Mouse (Mus musculus): ENCODE data around the gene Ube2e2. TPM values are rescaled to one million over a fixed set of nuclear protein-coding genes. Genes with fewer than 3 reads are reported as not detected.
"Not testable (repeated sequence)": the region's sequence is repeated elsewhere in the genome, so short reads cannot be mapped to it uniquely, and the experiment has no call there.

The Ube2e2 gene
- polyA plus RNA-seq, 1 experiment from 2014 or later: 33.3 TPM

GRCm38 (mm10) chr14:18581735-18582134, 312.3 kb downstream of the Ube2e2 start:
- Histone ChIP-seq H3K27ac (ENCODE audit: low read length) (no peak overlapping the region), H3K4me3 (ENCODE audit: low read length) (no peak overlapping the region), H3K36me3 (ENCODE audit: control insufficient read depth, insufficient read depth, low read length) (no peaks in the 10 kb centered on the region), H3K4me2 (ENCODE audit: low read depth, low read length) (no peak overlapping the region), H3K4me1 (ENCODE audit: control insufficient read depth, insufficient read depth, low read length) (no peaks in the 10 kb centered on the region), H3K9ac (ENCODE audit: low read depth, low read length) (no peak overlapping the region), H3K9me3 (ENCODE audit: control insufficient read depth, low read length) (no peaks in the 10 kb centered on the region), H3K27me3 (replicated peaks; ENCODE audit: control insufficient read depth, insufficient read depth, low read length) (no peaks in the 10 kb centered on the region)
- no peak for ATAC-seq
- 88% methylated on average over 4 of the region's 4 CpGs for WGBS

- H3K4me1 ChIP-seq (ENCODE audit: control insufficient read depth, insufficient read depth, low read length): no peaks in the 10 kb centered on the region
- WGBS: 63% methylated on average over 2 of the region's 2 CpGs
- H3K9ac ChIP-seq (ENCODE audit: low read depth, low read length): no peak overlapping the region
- H3K9me3 ChIP-seq (ENCODE audit: control insufficient read depth, low read length): no peaks in the 10 kb centered on the region
- ATAC-seq: peak; percentile 62
- no peak overlapping the region for H3K4me2 ChIP-seq (ENCODE audit: low read depth, low read length)
- H3K27ac ChIP-seq (ENCODE audit: low read length): no peak overlapping the region
- no peak overlapping the region for H3K4me3 ChIP-seq (ENCODE audit: low read length)
- no peaks in the 10 kb centered on the region for H3K27me3 ChIP-seq (replicated peaks; ENCODE audit: control insufficient read depth, insufficient read depth, low read length)
- no peaks in the 10 kb centered on the region for H3K36me3 ChIP-seq (ENCODE audit: control insufficient read depth, insufficient read depth, low read length)
Measured at GRCm38 (mm10) chr14:18574756-18575155, 319.3 kb downstream of the Ube2e2 start.

GRCm38 (mm10) chr14:18574130-18574721, 319.8 kb downstream of the Ube2e2 start:
- Histone ChIP-seq H3K4me3 (ENCODE audit: low read length) (no peak overlapping the region), H3K27ac (ENCODE audit: low read length) (no peak overlapping the region), H3K9me3 (ENCODE audit: control insufficient read depth, low read length) (no peaks in the 10 kb centered on the region), H3K4me1 (ENCODE audit: control insufficient read depth, insufficient read depth, low read length) (no peaks in the 10 kb centered on the region), H3K27me3 (replicated peaks; ENCODE audit: control insufficient read depth, insufficient read depth, low read length) (no peaks in the 10 kb centered on the region), H3K4me2 (ENCODE audit: low read depth, low read length) (no peak overlapping the region), H3K36me3 (ENCODE audit: control insufficient read depth, insufficient read depth, low read length) (no peaks in the 10 kb centered on the region), H3K9ac (ENCODE audit: low read depth, low read length) (no peak overlapping the region)
- peak; percentile 74 for ATAC-seq
- 85% methylated on average over 10 of the region's 10 CpGs for WGBS

GRCm38 (mm10) chr14:18573286-18573956, 320.6 kb downstream of the Ube2e2 start:
- no peaks in the 10 kb centered on the region for H3K4me1 ChIP-seq (ENCODE audit: control insufficient read depth, insufficient read depth, low read length)
- WGBS: 78% methylated on average over 4 of the region's 4 CpGs
- H3K27me3 ChIP-seq (replicated peaks; ENCODE audit: control insufficient read depth, insufficient read depth, low read length): no peaks in the 10 kb centered on the region
- ATAC-seq: no peak
- no peak overlapping the region for H3K4me3 ChIP-seq (ENCODE audit: low read length)
- no peaks in the 10 kb centered on the region for H3K36me3 ChIP-seq (ENCODE audit: control insufficient read depth, insufficient read depth, low read length)
- H3K9me3 ChIP-seq (ENCODE audit: control insufficient read depth, low read length): no peaks in the 10 kb centered on the region
- H3K4me2 ChIP-seq (ENCODE audit: low read depth, low read length): no peak overlapping the region
- no peak overlapping the region for H3K27ac ChIP-seq (ENCODE audit: low read length)
- H3K9ac ChIP-seq (ENCODE audit: low read depth, low read length): no peak overlapping the region

GRCm38 (mm10) chr14:18572852-18573251, 321.2 kb downstream of the Ube2e2 start:
- Histone ChIP-seq H3K4me1 (ENCODE audit: control insufficient read depth, insufficient read depth, low read length) (no peaks in the 10 kb centered on the region), H3K9me3 (ENCODE audit: control insufficient read depth, low read length) (no peaks in the 10 kb centered on the region), H3K4me2 (ENCODE audit: low read depth, low read length) (no peak overlapping the region), H3K4me3 (ENCODE audit: low read length) (no peak overlapping the region), H3K9ac (ENCODE audit: low read depth, low read length) (no peak overlapping the region), H3K36me3 (ENCODE audit: control insufficient read depth, insufficient read depth, low read length) (no peaks in the 10 kb centered on the region), H3K27ac (ENCODE audit: low read length) (no peak overlapping the region), H3K27me3 (replicated peaks; ENCODE audit: control insufficient read depth, insufficient read depth, low read length) (no peaks in the 10 kb centered on the region)
- no peak for ATAC-seq
- 59% methylated on average over 4 of the region's 4 CpGs for WGBS

GRCm38 (mm10) chr14:18569615-18570014, 324.5 kb downstream of the Ube2e2 start:
- Histone ChIP-seq H3K9me3 (ENCODE audit: control insufficient read depth, low read length) (no peaks in the 10 kb centered on the region), H3K36me3 (ENCODE audit: control insufficient read depth, insufficient read depth, low read length) (no peaks in the 10 kb centered on the region), H3K9ac (ENCODE audit: low read depth, low read length) (no peak overlapping the region), H3K4me2 (ENCODE audit: low read depth, low read length) (no peak overlapping the region), H3K4me3 (ENCODE audit: low read length) (no peak overlapping the region), H3K27ac (ENCODE audit: low read length) (no peak overlapping the region), H3K4me1 (ENCODE audit: control insufficient read depth, insufficient read depth, low read length) (no peaks in the 10 kb centered on the region), H3K27me3 (replicated peaks; ENCODE audit: control insufficient read depth, insufficient read depth, low read length) (no peaks in the 10 kb centered on the region)
- no peak for ATAC-seq

GRCm38 (mm10) chr14:18564999-18565398, 329.1 kb downstream of the Ube2e2 start:
- H3K36me3 ChIP-seq (ENCODE audit: control insufficient read depth, insufficient read depth, low read length); H3K4me3 ChIP-seq (ENCODE audit: low read length); H3K9me3 ChIP-seq (ENCODE audit: control insufficient read depth, low read length); H3K4me2 ChIP-seq (ENCODE audit: low read depth, low read length); H3K4me1 ChIP-seq (ENCODE audit: control insufficient read depth, insufficient read depth, low read length); H3K27me3 ChIP-seq (replicated peaks; ENCODE audit: control insufficient read depth, insufficient read depth, low read length); H3K9ac ChIP-seq (ENCODE audit: low read depth, low read length): not testable (repeated sequence)
- ATAC-seq: peak; percentile 92
- H3K27ac ChIP-seq (ENCODE audit: low read length): peak overlapping the region; percentile 40
- WGBS: 48% methylated on average over 8 of the region's 8 CpGs

- no peaks in the 10 kb centered on the region for H3K9me3 ChIP-seq (ENCODE audit: control insufficient read depth, low read length)
- no peak for ATAC-seq
- H3K27ac ChIP-seq (ENCODE audit: low read length): no peak overlapping the region
- WGBS: 56% methylated on average over 1 of the region's 1 CpGs
- H3K9ac ChIP-seq (ENCODE audit: low read depth, low read length): no peak overlapping the region
- no peaks in the 10 kb centered on the region for H3K36me3 ChIP-seq (ENCODE audit: control insufficient read depth, insufficient read depth, low read length)
- no peaks in the 10 kb centered on the region for H3K27me3 ChIP-seq (replicated peaks; ENCODE audit: control insufficient read depth, insufficient read depth, low read length)
- no peaks in the 10 kb centered on the region for H3K4me1 ChIP-seq (ENCODE audit: control insufficient read depth, insufficient read depth, low read length)
- no peak overlapping the region for H3K4me3 ChIP-seq (ENCODE audit: low read length)
- H3K4me2 ChIP-seq (ENCODE audit: low read depth, low read length): no peak overlapping the region
Measured at GRCm38 (mm10) chr14:18555287-18555686, 338.8 kb downstream of the Ube2e2 start.

- H3K9ac ChIP-seq (ENCODE audit: low read depth, low read length): no peak overlapping the region
- H3K36me3 ChIP-seq (ENCODE audit: control insufficient read depth, insufficient read depth, low read length): no peaks in the 10 kb centered on the region
- WGBS: 76% methylated on average over 2 of the region's 2 CpGs
- H3K9me3 ChIP-seq (ENCODE audit: control insufficient read depth, low read length): no peaks in the 10 kb centered on the region
- H3K4me2 ChIP-seq (ENCODE audit: low read depth, low read length): no peak overlapping the region
- no peaks in the 10 kb centered on the region for H3K4me1 ChIP-seq (ENCODE audit: control insufficient read depth, insufficient read depth, low read length)
- H3K27ac ChIP-seq (ENCODE audit: low read length): no peak overlapping the region
- no peak for ATAC-seq
- no peaks in the 10 kb centered on the region for H3K27me3 ChIP-seq (replicated peaks; ENCODE audit: control insufficient read depth, insufficient read depth, low read length)
- no peak overlapping the region for H3K4me3 ChIP-seq (ENCODE audit: low read length)
Measured at GRCm38 (mm10) chr14:18554627-18554988, 339.5 kb downstream of the Ube2e2 start.

All from intestine, embryonic 16.5 days (tissue).